Mouse (Mus musculus): Measurements from ENCODE around the gene Tnfaip8l2.

DNA sequence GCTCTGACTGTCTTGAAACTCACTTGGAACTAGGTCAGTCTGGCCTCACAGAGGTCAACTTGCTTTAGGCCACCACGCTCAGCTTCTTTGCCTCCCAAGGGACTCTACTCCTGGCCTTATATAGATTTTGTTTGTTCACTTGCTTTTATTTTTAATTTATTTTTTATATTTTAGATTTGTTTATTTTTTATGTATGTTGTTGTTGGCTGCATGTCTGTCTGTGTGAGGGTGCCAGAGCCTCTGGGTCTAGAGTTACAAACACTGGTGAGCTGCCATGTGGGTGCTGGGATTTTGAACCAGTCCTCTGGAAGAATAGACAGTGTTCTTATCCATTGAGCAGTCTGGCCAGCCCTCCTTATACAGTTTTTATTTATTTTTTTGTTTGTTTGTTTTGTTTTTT is 29.4 kb downstream of the Tnfaip8l2 start:
- TF ChIP-seq POLR2A (IDR thresholded peaks at IDR 0.05; ENCODE audit: extremely low read depth, insufficient read depth, low read length): no peak
- no peak for TF ChIP-seq CTCF (IDR thresholded peaks at IDR 0.05; ENCODE audit: low read depth, low read length)

Measured in liver, adult 2 months (tissue).